Mouse (Mus musculus): ENCODE data around the gene Smarca5. TPM values are rescaled to one million over a fixed set of nuclear protein-coding genes. Genes with fewer than 3 reads are reported as not detected.

Smarca5 gene
- total and polyA plus RNA-seq, 2 experiments from 2014 or later: 33.3 to 46.7 TPM

GRCm38 (mm10) chr8:80663476-80663875, 75.8 kb downstream of the Smarca5 start:
- no peak for TF ChIP-seq CTCF (IDR thresholded peaks at IDR 0.05; ENCODE audit: low read depth)
- no peaks in the 10 kb centered on the region for H3K27me3 ChIP-seq (ENCODE audit: insufficient read depth, low read length)
- no peak overlapping the region for H3K4me2 ChIP-seq (ENCODE audit: low read depth)
- WGBS: 70% methylated on average over 3 of the region's 3 CpGs
- no peaks in the 10 kb centered on the region for H3K9me3 ChIP-seq (ENCODE audit: low read length)
- ATAC-seq (no peak), DNase-seq (no peak)
- no peak overlapping the region for H3K27ac ChIP-seq (ENCODE audit: low read depth, low read length)
- H3K9ac ChIP-seq: no peak overlapping the region
- no peaks in the 10 kb centered on the region for H3K36me3 ChIP-seq (ENCODE audit: insufficient read depth)
- H3K4me3 ChIP-seq (ENCODE audit: low read depth, low read length): no peak overlapping the region
- H3K4me1 ChIP-seq (ENCODE audit: insufficient read depth): no peaks in the 10 kb centered on the region

- ATAC-seq: no peak
- WGBS: 85% methylated on average over 4 of the region's 4 CpGs
- no peak for TF ChIP-seq CTCF (IDR thresholded peaks at IDR 0.05; ENCODE audit: low read depth)
Measured at GRCm38 (mm10) chr8:80661055-80661454, 78.2 kb downstream of the Smarca5 start.

GRCm38 (mm10) chr8:80657639-80658038, 81.7 kb downstream of the Smarca5 start:
- no peak for ATAC-seq
- no peak for DNase-seq

More at GRCm38 (mm10) chr8:80661055-80661454, 78.2 kb downstream of the Smarca5 start:
- H3K36me3 ChIP-seq (ENCODE audit: insufficient read depth): no peaks in the 10 kb centered on the region
- H3K4me1 ChIP-seq (ENCODE audit: insufficient read depth): no peaks in the 10 kb centered on the region
- no peak overlapping the region for H3K27ac ChIP-seq (ENCODE audit: low read depth, low read length)
- DNase-seq: no peak
- H3K4me3 ChIP-seq (ENCODE audit: low read depth, low read length): no peak overlapping the region
- no peak overlapping the region for H3K4me2 ChIP-seq (ENCODE audit: low read depth)
- H3K9ac ChIP-seq: no peak overlapping the region
- no peaks in the 10 kb centered on the region for H3K27me3 ChIP-seq (ENCODE audit: insufficient read depth, low read length)
- H3K9me3 ChIP-seq (ENCODE audit: low read length): no peaks in the 10 kb centered on the region

More at GRCm38 (mm10) chr8:80657639-80658038, 81.7 kb downstream of the Smarca5 start:
- Histone ChIP-seq H3K36me3 (ENCODE audit: insufficient read depth) (no peaks in the 10 kb centered on the region), H3K9ac (no peak overlapping the region), H3K4me2 (ENCODE audit: low read depth) (no peak overlapping the region), H3K4me1 (ENCODE audit: insufficient read depth) (no peaks in the 10 kb centered on the region), H3K27ac (ENCODE audit: low read depth, low read length) (no peak overlapping the region), H3K27me3 (ENCODE audit: insufficient read depth, low read length) (no peaks in the 10 kb centered on the region), H3K9me3 (ENCODE audit: low read length) (no peaks in the 10 kb centered on the region), H3K4me3 (ENCODE audit: low read depth, low read length) (no peak overlapping the region)
- no peak for TF ChIP-seq CTCF (IDR thresholded peaks at IDR 0.05; ENCODE audit: low read depth)
- 53% methylated on average over 4 of the region's 4 CpGs for WGBS

Other genes starting within 250 kb of the Smarca5 start
- 0.15 TPM in 1 of 2 replicates, not detected in the other for gene Gypa, start 245.7 kb downstream of the Smarca5 start, total RNA-seq (2014; rRNA removed)
- gene Gypa, start 245.7 kb downstream of the Smarca5 start, polyA plus RNA-seq (2015; fragmentation: Nextera tagmentation; extraction: Ambion mirVana): 0.45 and 0.49 TPM in 2 replicates
- 0.14 and 0.31 TPM in 2 replicates for gene Frem3, start 128.4 kb downstream of the Smarca5 start, total RNA-seq (2014; rRNA removed)
- 0.08 and 0.23 TPM in 2 replicates for gene Frem3, start 128.4 kb downstream of the Smarca5 start, polyA plus RNA-seq (2015; fragmentation: Nextera tagmentation; extraction: Ambion mirVana)
- gene Gab1, start 141.0 kb upstream of the Smarca5 start, total RNA-seq (2014; rRNA removed): 10.7 and 15.7 TPM in 2 replicates
- gene Gab1, start 141.0 kb upstream of the Smarca5 start, polyA plus RNA-seq (2015; fragmentation: Nextera tagmentation; extraction: Ambion mirVana): 7.5 and 9.8 TPM in 2 replicates

All from forebrain, postnatal 0 days (tissue).